Mouse (Mus musculus) heart, embryonic 15.5 days (tissue): ENCODE data around the gene Rab1a. TPM values are rescaled to one million over a fixed set of nuclear protein-coding genes. Genes with fewer than 3 reads are reported as not detected.

Experiments
- ATAC-seq: fragments of 200-750 bp; cut with Nextera tagmentation; replicated peaks from 2 replicates; pipeline ENCODE4 v1.8.0; 2017; ENCODE audit warnings: low read depth, moderate TSS enrichment; ENCODE audit not compliant: insufficient number of reproducible peaks, insufficient read depth, low FRiP score
- H3K27ac ChIP-seq: fragments of 300-500 bp; sonication (generic); 2 replicates; pipeline ENCODE4 v1.5.1; 2015; ENCODE audit warnings: mild to moderate bottlenecking, inconsistent platforms
- H3K27me3 ChIP-seq: fragments of 300-500 bp; sonication (generic); 2 replicates; pipeline ENCODE4 v1.6.1; 2015; ENCODE audit warnings: inconsistent platforms
- H3K36me3 ChIP-seq: fragments of 300-500 bp; sonication (generic); 2 replicates; pipeline ENCODE4 v1.6.1; 2015; ENCODE audit warnings: mild to moderate bottlenecking, inconsistent platforms
- H3K4me1 ChIP-seq: fragments of 300-500 bp; sonication (generic); replicated peaks from 2 replicates; pipeline ENCODE4 v1.6.1; 2015; ENCODE audit warnings: inconsistent platforms
- H3K4me2 ChIP-seq: fragments of 300-500 bp; sonication (generic); 2 replicates; pipeline ENCODE4 v1.6.1; 2015; ENCODE audit warnings: inconsistent platforms, mild to moderate bottlenecking, moderate library complexity
- H3K4me3 ChIP-seq: fragments of 300-500 bp; sonication (generic); 2 replicates; pipeline ENCODE4 v1.5.1; 2015; ENCODE audit warnings: mild to moderate bottlenecking, inconsistent platforms
- H3K9ac ChIP-seq: fragments of 300-500 bp; sonication (generic); 2 replicates; pipeline ENCODE4 v1.6.1; 2015; ENCODE audit warnings: mild to moderate bottlenecking, inconsistent platforms
- H3K9me3 ChIP-seq: fragments of 300-500 bp; sonication (generic); replicated peaks from 2 replicates; pipeline ENCODE4 v1.6.1; 2016; ENCODE audit warnings: inconsistent platforms
- WGBS: fragments of 180-500 bp; shearing (Covaris S2); methylation state at CpG from one replicate; pipeline ENCODE4 v1.1.7; 2015; ENCODE audit warnings: mixed read lengths; 5-methylcytosine and 5-hydroxymethylcytosine counted together
- polyA plus RNA-seq: library from polyadenylated mRNA; unstranded; fragments of >200 nt; fragmentation: Nextera tagmentation; extraction: Ambion mirVana; gene quantifications from 2 replicates; pipeline ENCODE4 v1.2.1, GENCODE M21; 2015

Gene Rab1a
- polyA plus RNA-seq, 1 experiment from 2014 or later: 212 TPM

- no peaks in the 10 kb centered on the region for H3K27me3 ChIP-seq
- no peak overlapping the region for H3K4me2 ChIP-seq
- ATAC-seq: no peak
- H3K27ac ChIP-seq: peak overlapping the region; percentile 56; the same call in 1 of the 2 replicates
- peaks cover 72% of the 10 kb centered on the region for H3K36me3 ChIP-seq
- WGBS: 88% methylated on average over 9 of the region's 9 CpGs
- H3K9me3 ChIP-seq: no peaks in the 10 kb centered on the region
- H3K9ac ChIP-seq: no peak overlapping the region
- peaks cover 35% of the 10 kb centered on the region for H3K4me1 ChIP-seq
- no peak overlapping the region for H3K4me3 ChIP-seq
Measured at GRCm38 (mm10) chr11:20239279-20239861, 38.1 kb downstream of the Rab1a start.

- Histone ChIP-seq H3K4me3 (no peak overlapping the region), H3K27ac (no peak overlapping the region), H3K4me2 (no peak overlapping the region), H3K36me3 (peaks cover 62% of the 10 kb centered on the region), H3K9me3 (no peaks in the 10 kb centered on the region), H3K27me3 (no peaks in the 10 kb centered on the region), H3K4me1 (peaks cover 40% of the 10 kb centered on the region), H3K9ac (no peak overlapping the region)
- ATAC-seq: no peak
- 75% methylated on average over 5 of the region's 5 CpGs for WGBS
Measured at GRCm38 (mm10) chr11:20240331-20240730, 39.1 kb downstream of the Rab1a start.

- 90% methylated on average over 7 of the region's 7 CpGs for WGBS
- peaks cover 53% of the 10 kb centered on the region for H3K36me3 ChIP-seq
Measured at GRCm38 (mm10) chr11:20241311-20241710, 40.1 kb downstream of the Rab1a start.

GRCm38 (mm10) chr11:20242366-20243056 lies 41.3 kb downstream of the Rab1a start:
- Histone ChIP-seq H3K4me1 (peaks cover 58% of the 10 kb centered on the region), H3K27me3 (no peaks in the 10 kb centered on the region), H3K9ac (no peak overlapping the region), H3K27ac (no peak overlapping the region), H3K9me3 (no peaks in the 10 kb centered on the region), H3K36me3 (peaks cover 41% of the 10 kb centered on the region), H3K4me2 (no peak overlapping the region), H3K4me3 (no peak overlapping the region)
- ATAC-seq: no peak
- WGBS: 86% methylated on average over 6 of the region's 6 CpGs

More at GRCm38 (mm10) chr11:20241311-20241710, 40.1 kb downstream of the Rab1a start:
- peaks cover 46% of the 10 kb centered on the region for H3K4me1 ChIP-seq
- no peaks in the 10 kb centered on the region for H3K9me3 ChIP-seq
- H3K9ac ChIP-seq: no peak overlapping the region
- no peak overlapping the region for H3K4me2 ChIP-seq
- no peak for ATAC-seq
- H3K4me3 ChIP-seq: no peak overlapping the region
- no peaks in the 10 kb centered on the region for H3K27me3 ChIP-seq
- H3K27ac ChIP-seq: no peak overlapping the region

GRCm38 (mm10) chr11:20243214-20243913 lies 42.1 kb downstream of the Rab1a start:
- Histone ChIP-seq H3K4me1 (peaks cover 66% of the 10 kb centered on the region), H3K36me3 (peaks cover 34% of the 10 kb centered on the region)
- ATAC-seq: peak; percentile 44; the same call in 1 of the 2 replicates

GRCm38 (mm10) chr11:20244336-20245290 lies 43.4 kb downstream of the Rab1a start:
- no peak for ATAC-seq
- Histone ChIP-seq H3K4me1 (peaks cover 66% of the 10 kb centered on the region), H3K9ac (no peak overlapping the region), H3K4me2 (no peak overlapping the region), H3K27me3 (no peaks in the 10 kb centered on the region), H3K36me3 (peaks cover 21% of the 10 kb centered on the region), H3K9me3 (no peaks in the 10 kb centered on the region), H3K27ac (no peak overlapping the region), H3K4me3 (no peak overlapping the region)
- WGBS: 77% methylated on average over 16 of the region's 16 CpGs

More at GRCm38 (mm10) chr11:20243214-20243913, 42.1 kb downstream of the Rab1a start:
- H3K4me3 ChIP-seq: no peak overlapping the region
- no peaks in the 10 kb centered on the region for H3K27me3 ChIP-seq
- no peak overlapping the region for H3K9ac ChIP-seq
- no peak overlapping the region for H3K4me2 ChIP-seq
- no peaks in the 10 kb centered on the region for H3K9me3 ChIP-seq
- H3K27ac ChIP-seq: 0 out of 2 replicates have a peak overlapping the region, but pooled peaks have one; percentile 15
- 32% methylated on average over 9 of the region's 9 CpGs for WGBS

- no peak for ATAC-seq
- Histone ChIP-seq H3K9ac (no peak overlapping the region), H3K4me2 (no peak overlapping the region), H3K36me3 (peaks cover 14% of the 10 kb centered on the region), H3K4me1 (peaks cover 62% of the 10 kb centered on the region), H3K27me3 (no peaks in the 10 kb centered on the region), H3K4me3 (no peak overlapping the region), H3K27ac (no peak overlapping the region), H3K9me3 (no peaks in the 10 kb centered on the region)
- WGBS: 77% methylated on average over 6 of the region's 6 CpGs
Measured at GRCm38 (mm10) chr11:20245316-20245715, 44.1 kb downstream of the Rab1a start.

- peaks cover 4% of the 10 kb centered on the region for H3K36me3 ChIP-seq
- H3K27me3 ChIP-seq: no peaks in the 10 kb centered on the region
- peaks cover 57% of the 10 kb centered on the region for H3K4me1 ChIP-seq
- 0 out of 2 replicates have a peak overlapping the region, but pooled peaks have one; percentile 91 for H3K4me2 ChIP-seq
- no peaks in the 10 kb centered on the region for H3K9me3 ChIP-seq
- no peak overlapping the region for H3K4me3 ChIP-seq
- ATAC-seq: no peak
- WGBS: 45% methylated on average over 1 of the region's 1 CpGs
- H3K9ac ChIP-seq: no peak overlapping the region
- H3K27ac ChIP-seq: no peak overlapping the region
Measured at GRCm38 (mm10) chr11:20246616-20247015, 45.4 kb downstream of the Rab1a start.

- no peaks in the 10 kb centered on the region for H3K36me3 ChIP-seq
- H3K9me3 ChIP-seq: no peaks in the 10 kb centered on the region
- H3K4me1 ChIP-seq: peaks cover 54% of the 10 kb centered on the region
- peak overlapping the region; percentile 91 for H3K4me2 ChIP-seq
- 0 out of 2 replicates have a peak overlapping the region, but pooled peaks have one; percentile 7 for H3K27ac ChIP-seq
- 79% methylated on average over 8 of the region's 8 CpGs for WGBS
- no peak for ATAC-seq
- H3K4me3 ChIP-seq: no peak overlapping the region
- no peaks in the 10 kb centered on the region for H3K27me3 ChIP-seq
- H3K9ac ChIP-seq: no peak overlapping the region
Measured at GRCm38 (mm10) chr11:20247146-20247855, 46.1 kb downstream of the Rab1a start.

- ATAC-seq: no peak
- peaks cover 47% of the 10 kb centered on the region for H3K4me1 ChIP-seq
- H3K9me3 ChIP-seq: no peaks in the 10 kb centered on the region
- H3K36me3 ChIP-seq: no peaks in the 10 kb centered on the region
- H3K4me2 ChIP-seq: peak overlapping the region; percentile 91
- H3K27me3 ChIP-seq: no peaks in the 10 kb centered on the region
- peak overlapping the region; percentile 89 for H3K27ac ChIP-seq
- WGBS: 14% methylated on average over 4 of the region's 4 CpGs
- H3K9ac ChIP-seq: peak overlapping the region; percentile 94
- H3K4me3 ChIP-seq: peak overlapping the region; percentile 88
Measured at GRCm38 (mm10) chr11:20248277-20248676, 47.0 kb downstream of the Rab1a start.
